Mouse (Mus musculus): ENCODE results near the gene Cct7.

GRCm38 (mm10) chr6:85479979-85480378 is 28.7 kb downstream of the Cct7 start:
- no peak for TF ChIP-seq POLR2A (IDR thresholded peaks at IDR 0.05; ENCODE audit: borderline replicate concordance, low read depth, low read length)
- TF ChIP-seq CTCF (IDR thresholded peaks at IDR 0.05; ENCODE audit: low read depth, low read length): no peak

Data from bone marrow macrophage, adult 2 months (primary cell).